Mouse (Mus musculus) fat pad, adult 2 months (tissue): ENCODE results near the gene Phlpp2.

ENCODE experiments used
- DNase-seq: peaks from one replicate; pipeline ENCODE4 v3.0.0-alpha.2; 2011; ENCODE audit warnings: low read depth, low spot score; ENCODE audit errors: extremely low read depth

Gene Phlpp2

GRCm38 (mm10) chr8:109961693-109962367 is 93.5 kb downstream of the Phlpp2 start, which contains the start of gene Marveld3:
Gene Marveld3 (minus strand): TSS chr8:109962203.
- DNase-seq: no peak

GRCm38 (mm10) chr8:109962896-109963295 is 94.6 kb downstream of the Phlpp2 start:
- DNase-seq: no peak

GRCm38 (mm10) chr8:109963421-109963820 is 95.1 kb downstream of the Phlpp2 start:
- DNase-seq: no peak

- DNase-seq: no peak
Measured at GRCm38 (mm10) chr8:109964106-109964505, 95.8 kb downstream of the Phlpp2 start.

- no peak for DNase-seq
Measured at GRCm38 (mm10) chr8:109968837-109969236, 100.5 kb downstream of the Phlpp2 start.

GRCm38 (mm10) chr8:109970323-109970722 is 102.0 kb downstream of the Phlpp2 start:
- DNase-seq: no peak

- DNase-seq: no peak
Measured at GRCm38 (mm10) chr8:109972901-109973300, 104.6 kb downstream of the Phlpp2 start.

- DNase-seq: no peak
Measured at GRCm38 (mm10) chr8:109979339-109979738, 111.0 kb downstream of the Phlpp2 start.

- DNase-seq: no peak
Measured at GRCm38 (mm10) chr8:109982386-109983105, 114.2 kb downstream of the Phlpp2 start.

GRCm38 (mm10) chr8:109983944-109984343 is 115.6 kb downstream of the Phlpp2 start:
- DNase-seq: no peak

- DNase-seq: no peak
Measured at GRCm38 (mm10) chr8:109986384-109986783, 118.0 kb downstream of the Phlpp2 start.

GRCm38 (mm10) chr8:109987776-109988175 is 119.4 kb downstream of the Phlpp2 start:
- no peak for DNase-seq

GRCm38 (mm10) chr8:109989151-109989550 is 120.8 kb downstream of the Phlpp2 start:
- DNase-seq: no peak

GRCm38 (mm10) chr8:109990224-109990623 is 121.9 kb downstream of the Phlpp2 start, which contains the start of gene Tat:
Gene Tat (plus strand): TSS chr8:109990437.
- DNase-seq: no peak

- no peak for DNase-seq
Measured at GRCm38 (mm10) chr8:109992166-109992565, 123.8 kb downstream of the Phlpp2 start.

- no peak for DNase-seq
Measured at GRCm38 (mm10) chr8:109992951-109993350, 124.6 kb downstream of the Phlpp2 start.
